8 mouse cellular contexts compared by ENCODE assay signal in genomic region chr10:59616522-59616921, GRCm38 (mm10). TPM values are rescaled to one million over a fixed set of nuclear protein-coding genes. Genes with fewer than 3 reads are reported as not detected.
DNase-seq lines count a peak whose midpoint lies in the region; ATAC-seq and TF ChIP-seq lines count a peak whose summit lies in the region.

Gene Mcu, minus strand, starts transcription at chr10:59616692.

- peak; percentile 82 to 89 for DNase-seq in CD8-positive naive resting alpha-beta T cell, adult 2 months (ENCODE audit: low read depth in 2 of 2, low spot score in 2 of 2)
- DNase-seq in c-Kit-positive CD71-negative TER-119-negative erythroid progenitor cells, embryonic 14.5 days (ENCODE audit: low read depth), result peak; percentile 80
- DNase-seq in forebrain, embryonic 11.5 days (ENCODE audit: low spot score), result peak; percentile 97
- peak; percentile 94 for DNase-seq in heart, postnatal 0 days (ENCODE audit: low spot score)
- DNase-seq in kidney, postnatal 4 days, result peak; percentile 98

- no peaks in the 10 kb centered on the region for H3K9me3 ChIP-seq in forebrain, embryonic 11.5 days (ENCODE audit: control insufficient read depth, low read length)
- H3K9me3 ChIP-seq in heart, postnatal 0 days (replicated peaks; ENCODE audit: control insufficient read depth, low read length), result no peaks in the 10 kb centered on the region
- no peaks in the 10 kb centered on the region for H3K9me3 ChIP-seq in liver, embryonic 16.5 days (replicated peaks; ENCODE audit: control insufficient read depth, low read length)
- no peaks in the 10 kb centered on the region for H3K9me3 ChIP-seq in neural tube, embryonic 13.5 days

- H3K4me2 ChIP-seq in forebrain, embryonic 11.5 days (ENCODE audit: low read depth, low read length, severe bottlenecking), result peak within 1 kb of the TSS; percentile 90
- H3K4me2 ChIP-seq in heart, postnatal 0 days (ENCODE audit: low read depth, low read length), result peak within 1 kb of the TSS; percentile 83
- H3K4me2 ChIP-seq in liver, embryonic 16.5 days (ENCODE audit: low read depth, low read length), result peak within 1 kb of the TSS; percentile 92
- peak within 1 kb of the TSS; percentile 72 for H3K4me2 ChIP-seq in neural tube, embryonic 13.5 days

- no peaks in the 10 kb centered on the region for H3K27me3 ChIP-seq in forebrain, embryonic 11.5 days (ENCODE audit: control insufficient read depth, insufficient read depth, low read length)
- H3K27me3 ChIP-seq in heart, postnatal 0 days (ENCODE audit: control insufficient read depth, insufficient read depth, low read length), result no peaks in the 10 kb centered on the region
- H3K27me3 ChIP-seq in liver, embryonic 16.5 days (ENCODE audit: control insufficient read depth, insufficient read depth, low read depth, low read length), result no peaks in the 10 kb centered on the region
- no peaks in the 10 kb centered on the region for H3K27me3 ChIP-seq in neural tube, embryonic 13.5 days
- no peaks in the 10 kb centered on the region for H3K27me3 ChIP-seq in testis, adult 2 months (ENCODE audit: control insufficient read depth, insufficient read depth, low read length)

- no peak for TF ChIP-seq CTCF in heart, postnatal 0 days (IDR thresholded peaks at IDR 0.05; ENCODE audit: low read depth)
- no peak for TF ChIP-seq CTCF in testis, adult 2 months (IDR thresholded peaks at IDR 0.05; ENCODE audit: control insufficient read depth, insufficient read depth, insufficient replicate concordance, low read depth, low read length)

- peak; percentile 100 for ATAC-seq in forebrain, embryonic 11.5 days (replicated peaks; ENCODE audit: low FRiP score)
- ATAC-seq in heart, postnatal 0 days (ENCODE audit: insufficient read depth, low read depth), result peak; percentile 99
- peak; percentile 98 for ATAC-seq in liver, embryonic 16.5 days (ENCODE audit: low read depth)
- ATAC-seq in neural tube, embryonic 13.5 days (ENCODE audit: low read depth), result peak; percentile 100

- H3K4me3 ChIP-seq in forebrain, embryonic 11.5 days (ENCODE audit: low read depth, low read length), result peak within 1 kb of the TSS; percentile 90
- peak within 1 kb of the TSS; percentile 88 for H3K4me3 ChIP-seq in heart, postnatal 0 days (ENCODE audit: low read depth, low read length)
- peak within 1 kb of the TSS; percentile 82 for H3K4me3 ChIP-seq in liver, embryonic 16.5 days (ENCODE audit: low read depth, low read length)
- H3K4me3 ChIP-seq in neural tube, embryonic 13.5 days, result peak within 1 kb of the TSS; percentile 72
- H3K4me3 ChIP-seq in testis, adult 2 months (ENCODE audit: control insufficient read depth, low read depth, low read length), result peak within 1 kb of the TSS; percentile 73

- no peaks in the 10 kb centered on the region for H3K36me3 ChIP-seq in forebrain, embryonic 11.5 days (ENCODE audit: control insufficient read depth, insufficient read depth, low read length)
- H3K36me3 ChIP-seq in heart, postnatal 0 days (replicated peaks; ENCODE audit: control insufficient read depth, insufficient read depth, low read length), result no peaks in the 10 kb centered on the region
- no peaks in the 10 kb centered on the region for H3K36me3 ChIP-seq in liver, embryonic 16.5 days (ENCODE audit: control insufficient read depth, insufficient read depth)
- no peaks in the 10 kb centered on the region for H3K36me3 ChIP-seq in neural tube, embryonic 13.5 days
- H3K36me3 ChIP-seq in testis, adult 2 months (ENCODE audit: control insufficient read depth, insufficient read depth, low read length), result no peaks in the 10 kb centered on the region

- peak; percentile 70; the same call in 1 of the 2 replicates for TF ChIP-seq POLR2A in testis, adult 2 months (IDR thresholded peaks at IDR 0.05; ENCODE audit: control insufficient read depth, low read depth, low read length)

- 1% methylated on average over 27 of the region's 36 CpGs for WGBS in forebrain, embryonic 11.5 days
- 0% methylated on average over 33 of the region's 36 CpGs for WGBS in heart, postnatal 0 days
- 0% methylated on average over 33 of the region's 36 CpGs for WGBS in liver, embryonic 16.5 days (ENCODE audit: insufficient replicate concordance)
- WGBS in neural tube, embryonic 13.5 days, result 1% methylated on average over 33 of the region's 36 CpGs

- TF ChIP-seq EP300 in heart, postnatal 0 days (IDR thresholded peaks at IDR 0.05; ENCODE audit: low read depth), result no peak

- H3K27ac ChIP-seq in forebrain, embryonic 11.5 days (ENCODE audit: low read depth, low read length), result peak within 1 kb of the TSS; percentile 62; the same call in 1 of the 2 replicates
- H3K27ac ChIP-seq in heart, postnatal 0 days (ENCODE audit: low read depth), result peak within 1 kb of the TSS; percentile 85
- peak within 1 kb of the TSS; percentile 71 for H3K27ac ChIP-seq in liver, embryonic 16.5 days (ENCODE audit: low read length)
- peak within 1 kb of the TSS; percentile 92 for H3K27ac ChIP-seq in neural tube, embryonic 13.5 days (replicated peaks)
- 0 out of 2 replicates have a peak within 1 kb of the TSS, but pooled peaks have one; percentile 12 for H3K27ac ChIP-seq in testis, adult 2 months (ENCODE audit: control insufficient read depth, insufficient read depth, low read depth, low read length)

- no peaks in the 10 kb centered on the region for H3K4me1 ChIP-seq in forebrain, embryonic 11.5 days (replicated peaks; ENCODE audit: control insufficient read depth, insufficient read depth, low read length)
- H3K4me1 ChIP-seq in heart, postnatal 0 days (ENCODE audit: control insufficient read depth, insufficient read depth), result peaks cover 24% of the 10 kb centered on the region
- peaks cover 11% of the 10 kb centered on the region for H3K4me1 ChIP-seq in liver, embryonic 16.5 days (ENCODE audit: control insufficient read depth, low read depth, low read length)
- peaks cover 23% of the 10 kb centered on the region for H3K4me1 ChIP-seq in neural tube, embryonic 13.5 days (replicated peaks)
- H3K4me1 ChIP-seq in testis, adult 2 months (ENCODE audit: control insufficient read depth, insufficient read depth, low read length), result peaks cover 7% of the 10 kb centered on the region

- H3K9ac ChIP-seq in forebrain, embryonic 11.5 days (ENCODE audit: low read length), result peak within 1 kb of the TSS; percentile 90
- peak within 1 kb of the TSS; percentile 85 for H3K9ac ChIP-seq in heart, postnatal 0 days (replicated peaks; ENCODE audit: low read depth, low read length)
- H3K9ac ChIP-seq in liver, embryonic 16.5 days (ENCODE audit: low read depth, low read length), result peak within 1 kb of the TSS; percentile 87
- peak within 1 kb of the TSS; percentile 94 for H3K9ac ChIP-seq in neural tube, embryonic 13.5 days

RNA-seq across cellular contexts. Expression of gene Mcu, which starts in this region (rescaled TPM):
- polyA plus RNA-seq in forebrain, embryonic 11.5 days (2014; fragmentation: Nextera tagmentation; extraction: Ambion mirVana), result 20.8 and 22.3 TPM in 2 replicates
- total RNA-seq in heart, postnatal 0 days (2014; rRNA removed; ENCODE audit: low replicate concordance), result 11.9 and 13.0 TPM in 2 replicates
- polyA plus RNA-seq in heart, postnatal 0 days (2015; fragmentation: Nextera tagmentation; extraction: Ambion mirVana), result 20.5 and 21.7 TPM in 2 replicates
- polyA plus RNA-seq in liver, embryonic 16.5 days (2015; fragmentation: Nextera tagmentation; extraction: Ambion mirVana), result 9.7 and 11.7 TPM in 2 replicates
- 34.4 and 37.3 TPM in 2 replicates for polyA plus RNA-seq in neural tube, embryonic 13.5 days (2015; fragmentation: Nextera tagmentation; extraction: Ambion mirVana)
- 15.9 and 16.7 TPM in 2 replicates for polyA plus RNA-seq in testis, adult 2 months (2012; rRNA removed)

Comparison
In these comparisons a context has a peak if more than half of its experiments do, and no peak if none do; other contexts are left out.
1. Peak in every context shown above with its lines: DNase-seq, ATAC-seq, H3K4me3 ChIP-seq and H3K27ac ChIP-seq.
2. H3K27ac ChIP-seq: peak in every context shown above with its lines; median percentile 92 in neural tube, embryonic 13.5 days; 85 in heart, postnatal 0 days; 71 in liver, embryonic 16.5 days; 62 in forebrain, embryonic 11.5 days; 12 in testis, adult 2 months.